Mouse (Mus musculus): ENCODE measurements around the gene Lrr1. TPM values are rescaled to one million over a fixed set of nuclear protein-coding genes. Genes with fewer than 3 reads are reported as not detected.

The Lrr1 gene
- total and polyA plus RNA-seq, 3 experiments: 14.1 to 23.1 TPM; not detected in 1

- H3K9ac ChIP-seq (ENCODE audit: control insufficient read depth, low read depth, low read length, poor library complexity, severe bottlenecking): peak overlapping the region; percentile 84
- no peaks in the 10 kb centered on the region for H3K27me3 ChIP-seq (ENCODE audit: control insufficient read depth in 1 of 2, insufficient read depth in 2 of 2, low read length in 2 of 2)
- H3K36me3 ChIP-seq (ENCODE audit: control insufficient read depth in 1 of 2, insufficient read depth in 2 of 2, low read length in 2 of 2): peaks cover 0 to 28% of the 10 kb centered on the region in 2 experiments; a peak in 3 of 4 replicates
- H3K4me3 ChIP-seq (ENCODE audit: control insufficient read depth in 1 of 2, insufficient read depth in 1 of 2, low read depth in 2 of 2, low read length in 2 of 2): peak overlapping the region; percentile 70 to 78
- peak; percentile 43 for DNase-seq (ENCODE audit: low read depth, low spot score)
- peaks cover 11% of the 10 kb centered on the region for H3K79me2 ChIP-seq (ENCODE audit: control insufficient read depth, insufficient read depth, low read length, poor library complexity)
- TF ChIP-seq ZNF384 (IDR thresholded peaks at IDR 0.05; ENCODE audit: low read depth, low read length): peak; percentile 85
- TF ChIP-seq MAZ (IDR thresholded peaks at IDR 0.05; ENCODE audit: low read depth, low read length): no peak
- TF ChIP-seq CHD1 (IDR thresholded peaks at IDR 0.05; ENCODE audit: low read depth, low read length): 0 out of 2 replicates have a peak, but pooled peaks have one; percentile 72
- no peak for TF ChIP-seq TCF12 (IDR thresholded peaks at IDR 0.05; ENCODE audit: low read depth, low read length)
- TF ChIP-seq ETS1 (IDR thresholded peaks at IDR 0.05; ENCODE audit: low read depth, low read length): no peak
- TF ChIP-seq GABPA (IDR thresholded peaks at IDR 0.05; ENCODE audit: low read depth, low read length): no peak
- no peak for TF ChIP-seq ELF1 (IDR thresholded peaks at IDR 0.05; ENCODE audit: low read depth, low read length)
- TF ChIP-seq ZMIZ1 (IDR thresholded peaks at IDR 0.05; ENCODE audit: low read depth, low read length): 0 out of 2 replicates have a peak, but pooled peaks have one; percentile 28
- TF ChIP-seq POLR2A (IDR thresholded peaks at IDR 0.05; ENCODE audit: control insufficient read depth in 1 of 2, insufficient read depth in 1 of 2, low read depth in 1 of 2, low read length in 2 of 2, poor library complexity in 1 of 2): no peak; a peak in 1 of 4 replicates
- TF ChIP-seq NELFE (IDR thresholded peaks at IDR 0.05; ENCODE audit: low read depth, low read length): peak; percentile 38; the same call in 1 of the 2 replicates
- TF ChIP-seq RCOR1 (IDR thresholded peaks at IDR 0.05; ENCODE audit: low read depth, low read length): no peak
- no peaks in the 10 kb centered on the region for H3K9me3 ChIP-seq (replicated peaks; ENCODE audit: insufficient read depth, low read length)
- H3K4me1 ChIP-seq (ENCODE audit: control insufficient read depth in 1 of 2, insufficient read depth in 2 of 2, low read length in 2 of 2): peaks cover 2 to 18% of the 10 kb centered on the region in 2 experiments; a peak in 3 of 4 replicates
- peak overlapping the region; percentile 51; the same call in 1 of the 2 replicates for H3K27ac ChIP-seq (ENCODE audit: control insufficient read depth, low read depth, low read length)
Observed at GRCm38 (mm10) chr12:69167656-69168460, 756 bp upstream of the Lrr1 start.

DNA sequence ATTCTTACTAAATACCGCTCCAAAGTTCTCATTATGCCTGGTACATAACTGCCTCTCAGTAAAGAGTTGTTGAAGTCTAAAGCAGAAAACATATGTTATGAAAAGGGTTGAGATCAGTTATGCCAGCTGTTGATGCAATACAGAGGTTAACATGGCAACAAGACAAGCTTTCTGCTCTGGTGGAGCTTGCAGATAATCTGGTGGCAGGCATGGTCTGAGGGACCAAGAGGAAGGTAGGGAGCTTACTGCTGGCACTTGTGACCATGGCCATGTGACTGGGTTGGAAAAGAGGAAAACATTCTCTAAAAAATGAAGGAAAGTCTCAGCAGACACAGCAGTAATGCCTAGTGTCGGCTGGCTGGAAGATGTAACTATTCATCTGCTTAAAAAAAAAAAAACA lies 2.7 kb downstream of the Lrr1 start:
- peaks cover 0 to 2% of the 10 kb centered on the region in 2 experiments; a peak in 2 of 4 replicates for H3K4me1 ChIP-seq (ENCODE audit: control insufficient read depth in 1 of 2, insufficient read depth in 2 of 2, low read length in 2 of 2)
- no peak overlapping the region for H3K27ac ChIP-seq (ENCODE audit: control insufficient read depth, low read depth, low read length)
- peaks cover 0 to 10% of the 10 kb centered on the region in 2 experiments for H3K36me3 ChIP-seq (ENCODE audit: control insufficient read depth in 1 of 2, insufficient read depth in 2 of 2, low read length in 2 of 2)
- TF ChIP-seq SMC3 (IDR thresholded peaks at IDR 0.05; ENCODE audit: low read depth, low read length) (no peak), MXI1 (IDR thresholded peaks at IDR 0.05; ENCODE audit: low read depth, low read length) (peak; percentile 89; the same call in 1 of the 2 replicates), TCF12 (IDR thresholded peaks at IDR 0.05; ENCODE audit: low read depth, low read length) (peak; percentile 21; the same call in 1 of the 2 replicates), RCOR1 (IDR thresholded peaks at IDR 0.05; ENCODE audit: low read depth, low read length) (no peak), ETS1 (IDR thresholded peaks at IDR 0.05; ENCODE audit: low read depth, low read length) (peak; percentile 76; the same call in 1 of the 2 replicates), SIN3A (IDR thresholded peaks at IDR 0.05; ENCODE audit: low read length) (peak; percentile 56; the same call in 1 of the 2 replicates), EP300 (IDR thresholded peaks at IDR 0.05; ENCODE audit: low read depth in 1 of 2, low read length in 2 of 2) (peak in 1 of 2 experiments; percentile 23; a peak in 1 of 4 replicates), JUND (IDR thresholded peaks at IDR 0.05; ENCODE audit: low read depth, low read length) (no peak), MAX (IDR thresholded peaks at IDR 0.05; ENCODE audit: low read length) (no peak), USF1 (IDR thresholded peaks at IDR 0.05; ENCODE audit: low read depth, low read length) (peak; percentile 81; the same call in 1 of the 2 replicates), MAFK (IDR thresholded peaks at IDR 0.05; ENCODE audit: borderline replicate concordance, low read depth, low read length) (no peak)
- H3K9ac ChIP-seq (ENCODE audit: control insufficient read depth, low read depth, low read length, poor library complexity, severe bottlenecking): no peak overlapping the region
- H3K4me3 ChIP-seq (ENCODE audit: control insufficient read depth in 1 of 2, insufficient read depth in 1 of 2, low read depth in 2 of 2, low read length in 2 of 2): no peak overlapping the region
- DNase-seq (ENCODE audit: low read depth, low spot score): no peak
- H3K27me3 ChIP-seq (ENCODE audit: control insufficient read depth in 1 of 2, insufficient read depth in 2 of 2, low read length in 2 of 2): no peaks in the 10 kb centered on the region
- no peaks in the 10 kb centered on the region for H3K9me3 ChIP-seq (replicated peaks; ENCODE audit: insufficient read depth, low read length)
- peaks cover 11% of the 10 kb centered on the region for H3K79me2 ChIP-seq (ENCODE audit: control insufficient read depth, insufficient read depth, low read length, poor library complexity)
